Mouse (Mus musculus) spleen, adult 2 months (tissue): ENCODE measurements around the gene Igf2r.

Experiments
- CTCF ChIP-seq: fragments of 200-500 bp; IDR thresholded peaks from 2 replicates; pipeline ENCODE4 v1.5.1; 2011; ENCODE audit warnings: mild to moderate bottlenecking, inconsistent platforms; ENCODE audit not compliant: insufficient read depth, insufficient read length, insufficient replicate concordance; ENCODE audit errors: extremely low read depth
- POLR2A ChIP-seq: fragments of 200-500 bp; IDR thresholded peaks from 2 replicates; pipeline ENCODE4 v1.6.1; 2011; ENCODE audit warnings: low read depth, low read length, inconsistent platforms

DNA sequence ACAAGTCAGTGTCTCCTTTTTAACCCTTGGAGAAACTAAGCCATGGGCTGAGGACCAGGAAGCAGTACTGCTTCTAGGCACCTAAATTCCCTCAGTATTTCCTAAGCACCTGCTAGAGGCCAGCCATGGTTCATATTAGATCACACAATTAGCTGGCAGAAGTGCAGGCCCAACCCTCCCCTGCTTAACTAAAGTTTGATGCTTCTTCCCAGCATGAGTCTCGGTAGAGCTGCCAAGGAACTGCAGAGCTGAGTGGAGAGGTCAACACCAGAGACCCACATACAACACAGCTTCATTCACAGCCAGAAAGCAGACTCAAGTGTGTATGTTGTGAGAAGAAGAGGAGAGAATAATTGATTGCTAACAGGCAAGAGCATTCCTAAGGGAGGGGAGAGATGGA is 40.9 kb downstream of the Igf2r start:
- no peak for TF ChIP-seq CTCF
- TF ChIP-seq POLR2A: no peak
